ENCODE assay signal across 8 mouse cellular contexts in the genomic region with DNA sequence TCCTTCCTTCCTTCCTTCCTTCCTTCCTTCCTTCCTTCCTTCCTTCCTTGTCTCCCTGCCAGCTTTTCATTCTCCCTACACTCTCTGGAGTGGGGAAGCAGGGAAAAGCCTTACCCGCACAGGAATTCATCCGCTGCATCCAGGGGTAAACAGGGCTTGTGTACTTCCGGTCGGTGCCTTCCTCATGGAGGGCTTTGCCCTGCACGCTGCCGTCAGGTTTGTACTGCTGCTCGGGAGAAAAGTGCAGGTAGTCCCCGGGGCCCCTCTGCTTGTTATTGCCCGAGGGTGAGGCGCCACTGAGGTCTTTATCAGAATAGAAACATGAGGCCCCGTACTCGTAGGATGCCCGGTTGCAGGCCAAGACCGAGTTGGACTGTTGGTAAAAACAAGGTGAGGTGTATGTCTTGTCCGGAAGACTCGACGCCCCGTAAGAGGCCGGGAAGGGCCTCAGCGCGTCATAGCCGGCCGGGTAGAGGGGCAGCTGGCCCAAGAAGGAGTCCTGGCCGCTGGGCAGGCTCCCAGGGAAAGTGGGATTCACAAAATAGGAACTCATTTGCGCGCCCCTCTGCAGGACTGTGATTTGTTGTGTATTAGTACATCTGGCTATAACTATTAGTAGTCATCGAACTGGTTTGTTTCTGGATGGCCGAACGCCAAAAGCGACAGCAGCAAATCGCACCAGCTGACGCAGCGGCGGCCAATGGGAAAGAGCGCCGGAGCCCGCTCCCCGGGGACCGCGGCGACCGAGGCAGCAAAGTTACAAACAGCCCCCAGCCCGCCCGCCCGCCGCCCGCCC. TPM values are rescaled to one million over a fixed set of nuclear protein-coding genes. Genes with fewer than 3 reads are reported as not detected.
A peak's percentile ranks its signal among the peaks of the same experiment; 100 is the strongest.
DNase-seq lines count a peak whose midpoint lies in the region; ATAC-seq and TF ChIP-seq lines count a peak whose summit lies in the region.
"Had no signal": no experiment of that assay in that cellular context is flagged by ENCODE, and none has a peak within 500 bp of the region (broad histone marks: within the 10 kb centered on the region; RNA-seq: fewer than 3 reads in every experiment).

A gene (minus strand): TSS at position 651 of the 796 bp plus-strand sequence.

- no peaks in the 10 kb centered on the region for H3K36me3 ChIP-seq in heart, postnatal 0 days (replicated peaks; ENCODE audit: control insufficient read depth, insufficient read depth, low read length)
- peaks cover 2% of the 10 kb centered on the region; the same call in 1 of the 2 replicates for H3K36me3 ChIP-seq in limb, embryonic 11.5 days (ENCODE audit: control insufficient read depth, insufficient read depth, low read length)
- H3K36me3 ChIP-seq in stomach, postnatal 0 days (ENCODE audit: control insufficient read depth, insufficient read depth, low read length): no peaks in the 10 kb centered on the region

- H3K4me2 ChIP-seq in heart, postnatal 0 days (ENCODE audit: low read depth, low read length): peak within 1 kb of the TSS; percentile 49
- peak within 1 kb of the TSS; percentile 98 for H3K4me2 ChIP-seq in limb, embryonic 11.5 days (ENCODE audit: low read depth, severe bottlenecking)
- H3K4me2 ChIP-seq in stomach, postnatal 0 days (replicated peaks; ENCODE audit: low read depth): peak within 1 kb of the TSS; percentile 76

- no peak for TF ChIP-seq EP300 in heart, postnatal 0 days (IDR thresholded peaks at IDR 0.05; ENCODE audit: low read depth)
- no peak for TF ChIP-seq EP300 in stomach, postnatal 0 days (optimal IDR thresholded peaks at IDR 0.05)

- peak within 1 kb of the TSS; percentile 33 for H3K4me3 ChIP-seq in heart, postnatal 0 days (ENCODE audit: low read depth, low read length)
- H3K4me3 ChIP-seq in limb, embryonic 11.5 days (ENCODE audit: low read depth, low read length): peak within 1 kb of the TSS; percentile 70
- H3K4me3 ChIP-seq in stomach, postnatal 0 days (ENCODE audit: low read depth, low read length): peak within 1 kb of the TSS; percentile 42

- no peak within 1 kb of the TSS for H3K27ac ChIP-seq in heart, postnatal 0 days (ENCODE audit: low read depth)
- peak within 1 kb of the TSS; percentile 70 for H3K27ac ChIP-seq in limb, embryonic 11.5 days (replicated peaks; ENCODE audit: low read depth, low read length)
- peak within 1 kb of the TSS; percentile 78 for H3K27ac ChIP-seq in stomach, postnatal 0 days (replicated peaks)

- no peaks in the 10 kb centered on the region for H3K9me3 ChIP-seq in heart, postnatal 0 days (replicated peaks; ENCODE audit: control insufficient read depth, low read length)
- no peaks in the 10 kb centered on the region for H3K9me3 ChIP-seq in limb, embryonic 11.5 days (ENCODE audit: control insufficient read depth, low read length)
- no peaks in the 10 kb centered on the region for H3K9me3 ChIP-seq in stomach, postnatal 0 days (ENCODE audit: control insufficient read depth, low read length)

- H3K4me1 ChIP-seq in heart, postnatal 0 days (ENCODE audit: control insufficient read depth, insufficient read depth): no peaks in the 10 kb centered on the region
- H3K4me1 ChIP-seq in limb, embryonic 11.5 days (ENCODE audit: control insufficient read depth, insufficient read depth, low read length): peaks cover 65% of the 10 kb centered on the region
- H3K4me1 ChIP-seq in stomach, postnatal 0 days (replicated peaks; ENCODE audit: control insufficient read depth, insufficient read depth): no peaks in the 10 kb centered on the region

- peak; percentile 69 for DNase-seq in urinary bladder, postnatal 14 days (ENCODE audit: low spot score)
- DNase-seq in urinary bladder, postnatal 4 days (ENCODE audit: low spot score in 2 of 2): no peak
- no peak for DNase-seq in heart, postnatal 0 days (ENCODE audit: low spot score)
- DNase-seq in limb, embryonic 11.5 days (ENCODE audit: low spot score): peak; percentile 81
- no peak for DNase-seq in stomach, postnatal 0 days (ENCODE audit: low spot score)
- DNase-seq in adipocyte (ENCODE audit: low spot score): no peak
- no peak for DNase-seq in thymus, postnatal 14 days

- WGBS in heart, postnatal 0 days: 3% methylated on average over 47 of the region's 47 CpGs
- WGBS in limb, embryonic 11.5 days: under 1% methylated on average over 44 of the region's 47 CpGs
- 5% methylated on average over 47 of the region's 47 CpGs for WGBS in stomach, postnatal 0 days

- TF ChIP-seq CTCF in heart, postnatal 0 days (IDR thresholded peaks at IDR 0.05; ENCODE audit: low read depth): no peak
- no peak for TF ChIP-seq CTCF in stomach, postnatal 0 days (IDR thresholded peaks at IDR 0.05; ENCODE audit: low read depth)

- H3K27me3 ChIP-seq in heart, postnatal 0 days (ENCODE audit: control insufficient read depth, insufficient read depth, low read length): peaks cover 99% of the 10 kb centered on the region
- H3K27me3 ChIP-seq in limb, embryonic 11.5 days (ENCODE audit: control insufficient read depth, insufficient read depth, low read length): no peaks in the 10 kb centered on the region
- H3K27me3 ChIP-seq in stomach, postnatal 0 days (ENCODE audit: control insufficient read depth, insufficient read depth, low read length): peaks cover 8% of the 10 kb centered on the region; the same call in 1 of the 2 replicates

- no peak for ATAC-seq in heart, postnatal 0 days (ENCODE audit: insufficient read depth, low read depth)
- no peak for ATAC-seq in limb, embryonic 11.5 days (ENCODE audit: insufficient number of reproducible peaks, low FRiP score, low TSS enrichment, low read depth)
- no peak for ATAC-seq in stomach, postnatal 0 days (ENCODE audit: low FRiP score, low TSS enrichment)

- H3K9ac ChIP-seq in heart, postnatal 0 days (replicated peaks; ENCODE audit: low read depth, low read length): no peak within 1 kb of the TSS
- H3K9ac ChIP-seq in limb, embryonic 11.5 days (ENCODE audit: low read length): peak within 1 kb of the TSS; percentile 74
- peak within 1 kb of the TSS; percentile 53 for H3K9ac ChIP-seq in stomach, postnatal 0 days (ENCODE audit: low read length)

RNA-seq across cellular contexts. Expression of the gene that starts here (rescaled TPM):
- total RNA-seq in heart, postnatal 0 days (2014; rRNA removed; ENCODE audit: low replicate concordance): not detected in 2 replicates
- not detected in 2 replicates for polyA plus RNA-seq in heart, postnatal 0 days (2015; fragmentation: Nextera tagmentation; extraction: Ambion mirVana)
- polyA plus RNA-seq in limb, embryonic 11.5 days (2014; fragmentation: Nextera tagmentation; extraction: Ambion mirVana): 3.5 and 4.6 TPM in 2 replicates
- polyA plus RNA-seq in stomach, postnatal 0 days (2015; fragmentation: Nextera tagmentation; extraction: Ambion mirVana): 0.33 and 0.80 TPM in 2 replicates
- polyA plus RNA-seq: cortical plate, adult 2 months had no signal

Comparison
In these comparisons a context has a peak if more than half of its experiments do, and no peak if none do; other contexts are left out.
1. DNase-seq: peak in urinary bladder, postnatal 14 days (single experiment) and limb, embryonic 11.5 days (single experiment); none in urinary bladder, postnatal 4 days (0 of 2), heart, postnatal 0 days (single experiment), stomach, postnatal 0 days (single experiment), adipocyte (single experiment) and thymus, postnatal 14 days (single experiment).
2. Peak in every context shown above with its lines, with median percentiles within 50 percentile points of each other: H3K4me2 ChIP-seq and H3K4me3 ChIP-seq.